Mouse (Mus musculus) brain, embryonic 14.5 days (tissue): ENCODE results near the gene Jazf1.

Experiments
- CTCF ChIP-seq: fragments of 200-500 bp; IDR thresholded peaks from 2 replicates; pipeline ENCODE4 v1.5.1; 2012; ENCODE audit warnings: inconsistent platforms, mild to moderate bottlenecking, moderate library complexity, borderline replicate concordance; ENCODE audit not compliant: insufficient read depth, insufficient read length; ENCODE audit errors: extremely low read depth
- POLR2A ChIP-seq: fragments of 200-500 bp; IDR thresholded peaks from 2 replicates; pipeline ENCODE4 v1.6.1; 2012; ENCODE audit warnings: mild to moderate bottlenecking, inconsistent platforms, borderline replicate concordance; ENCODE audit not compliant: poor library complexity, insufficient read depth, insufficient read length, severe bottlenecking; ENCODE audit errors: extremely low read depth

DNA sequence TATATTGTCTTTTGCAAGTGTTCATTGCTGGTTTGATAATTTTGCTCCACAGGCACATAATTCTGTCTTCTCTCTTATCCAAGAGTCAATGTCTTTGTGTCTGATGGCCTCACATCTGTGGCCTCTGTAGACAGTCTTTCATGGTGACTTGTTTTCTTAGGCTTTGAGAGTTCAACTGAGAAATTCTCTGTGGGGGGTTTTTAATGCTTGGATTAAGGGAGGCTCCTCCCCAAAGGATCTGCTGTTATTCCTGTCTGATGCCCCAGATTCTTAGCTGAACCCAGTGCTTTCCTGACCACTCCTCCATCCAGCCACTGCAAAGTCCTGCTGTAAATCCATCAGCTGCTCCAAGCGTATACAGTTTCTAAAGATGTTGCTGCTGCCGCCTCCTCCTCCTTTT, 112.3 kb downstream of the Jazf1 start:
- TF ChIP-seq POLR2A (no peak), CTCF (no peak)
